Mouse (Mus musculus) central nervous system, embryonic 14 days (tissue): Measurements from ENCODE around the gene Gys1. TPM values are rescaled to one million over a fixed set of nuclear protein-coding genes. Genes with fewer than 3 reads are reported as not detected.

Source experiments
- polyA plus RNA-seq: library from polyadenylated mRNA; depleted of rRNA; stranded (reverse); fragments of >200 nt; gene quantifications from 2 replicates; pipeline ENCODE4 v1.2.3, GENCODE M21; 2012; rRNA removed

Gene Gys1
- 22.6 and 27.0 TPM in 2 replicates for polyA plus RNA-seq

DNA sequence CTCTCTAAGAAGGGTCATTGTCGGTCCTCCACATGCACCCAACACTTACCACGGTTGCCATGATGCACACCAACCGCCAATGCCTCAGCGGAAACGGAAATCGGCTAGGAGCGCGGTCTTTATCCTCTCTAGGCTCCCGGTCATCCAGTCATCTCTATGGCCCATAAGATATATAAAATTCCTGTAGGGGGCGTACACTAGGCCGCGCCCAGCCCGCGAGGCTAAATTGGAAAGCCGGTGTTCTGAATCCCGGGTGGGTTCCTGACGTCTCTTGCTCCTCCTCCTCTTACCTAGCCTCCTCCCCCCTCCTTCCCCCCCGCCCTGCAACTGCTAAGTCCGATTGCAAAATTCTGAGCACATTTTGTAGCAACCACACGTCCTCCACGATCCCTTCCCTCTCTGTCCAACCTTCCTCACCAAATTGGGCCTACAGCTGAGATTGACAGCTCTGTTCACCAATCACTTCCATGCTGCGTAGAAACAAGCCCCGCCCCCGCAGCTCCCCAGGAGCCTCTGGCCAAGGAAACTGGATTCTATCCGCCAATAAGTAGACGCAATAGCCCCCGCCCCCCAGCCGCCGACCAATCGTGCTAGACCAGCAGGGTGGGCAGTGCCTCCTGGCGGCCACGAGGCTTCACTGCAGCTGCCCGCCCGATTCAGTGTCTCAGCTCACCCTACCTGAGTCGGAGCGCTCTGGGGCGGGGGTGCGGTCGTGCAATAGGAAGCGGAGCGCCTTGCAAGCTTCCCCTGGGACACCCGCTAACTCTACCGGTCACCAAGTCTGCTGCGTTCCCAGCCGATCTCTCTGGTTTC is at the start of gene Gys1:
Gene Gys1, plus strand, starts transcription at position 642 of the 813 bp plus-strand sequence.

DNA sequence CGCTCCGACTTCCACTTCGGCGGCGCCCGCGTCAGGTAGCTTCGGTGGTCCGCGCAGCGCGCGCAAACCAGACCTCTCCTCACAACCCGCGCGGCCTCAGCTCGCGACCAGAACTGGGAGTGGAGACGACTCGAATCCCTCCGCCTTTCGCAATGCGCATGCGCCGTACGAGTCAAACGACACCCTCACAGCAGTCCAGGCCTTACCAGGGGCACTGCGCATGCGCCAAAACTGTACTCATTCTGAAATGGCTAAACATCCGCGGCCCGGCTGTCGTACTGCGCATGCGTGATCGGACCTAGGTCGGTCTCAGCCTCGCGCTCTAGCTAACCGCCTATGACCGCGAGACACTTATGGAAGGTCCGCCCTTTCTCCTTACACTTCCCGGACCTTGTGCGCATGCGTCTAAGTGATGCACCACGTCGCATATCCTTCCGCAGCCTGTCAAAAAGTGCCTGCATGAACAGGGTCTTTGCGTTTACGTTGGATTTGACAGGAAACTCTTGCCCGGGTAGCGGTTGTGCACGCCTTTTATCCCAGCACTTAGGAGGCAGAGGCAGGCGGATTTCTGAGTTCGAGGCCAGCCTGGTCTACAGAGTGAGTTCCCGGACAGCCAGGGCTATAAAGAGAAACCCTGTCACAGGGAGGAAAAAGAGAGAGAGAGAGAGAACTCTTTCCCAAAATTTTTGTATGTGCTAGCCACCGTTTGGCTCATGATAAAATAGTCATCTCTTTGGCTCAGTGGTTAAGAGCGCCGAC is 38.9 kb upstream of the Gys1 start, which contains the start of gene Snrnp70:
Gene Snrnp70, minus strand, starts transcription at position 165 of the 759 bp plus-strand sequence.

DNA sequence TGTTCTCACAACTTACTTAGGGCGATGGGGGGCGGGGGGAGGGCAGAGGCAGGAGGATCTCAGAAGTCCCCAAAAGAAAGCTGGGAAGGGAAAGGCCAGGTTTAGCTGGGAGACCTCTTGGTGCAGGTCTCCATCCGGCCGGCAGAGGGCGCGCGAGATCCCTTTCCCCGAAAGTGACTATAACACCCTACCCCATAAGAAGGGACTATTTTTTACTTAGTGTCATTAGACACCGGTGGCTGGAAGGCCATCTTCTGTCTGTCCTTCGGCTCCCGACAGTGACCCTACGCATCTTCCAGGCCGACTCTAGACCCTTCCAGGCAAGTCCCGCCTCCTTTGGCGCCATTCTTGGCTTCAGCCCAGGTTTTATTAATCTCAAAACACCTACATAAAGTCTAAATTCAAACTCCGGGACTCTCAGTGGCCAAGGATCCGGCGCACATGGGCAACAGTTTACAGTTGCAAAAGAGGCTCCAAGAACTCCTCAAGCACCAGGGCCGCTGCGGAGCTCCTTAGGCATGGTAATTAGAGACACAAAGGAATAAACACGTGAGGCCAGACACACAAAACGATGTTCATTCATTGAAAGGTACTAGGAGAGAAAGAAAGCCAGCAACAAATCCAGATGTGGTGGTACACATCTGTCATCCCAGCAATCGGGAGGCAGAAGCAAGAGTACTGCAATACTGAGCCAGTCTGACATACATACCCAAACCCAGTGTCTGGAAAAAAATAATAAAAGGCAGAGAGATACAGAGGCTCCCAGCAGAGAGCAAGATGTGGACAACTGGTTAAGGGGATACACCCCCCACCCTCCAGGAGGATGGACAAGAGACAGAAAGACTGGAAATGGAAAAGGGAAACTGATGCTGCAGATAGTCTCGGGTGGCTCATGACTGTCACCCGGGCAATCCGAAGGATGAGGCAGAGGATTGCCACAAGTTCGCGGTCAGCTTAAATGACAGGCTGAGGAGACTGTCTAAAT is 29.3 kb upstream of the Gys1 start, which contains the start of gene Kcna7:
Gene Kcna7, plus strand, starts transcription at position 563 of the 985 bp plus-strand sequence.

DNA sequence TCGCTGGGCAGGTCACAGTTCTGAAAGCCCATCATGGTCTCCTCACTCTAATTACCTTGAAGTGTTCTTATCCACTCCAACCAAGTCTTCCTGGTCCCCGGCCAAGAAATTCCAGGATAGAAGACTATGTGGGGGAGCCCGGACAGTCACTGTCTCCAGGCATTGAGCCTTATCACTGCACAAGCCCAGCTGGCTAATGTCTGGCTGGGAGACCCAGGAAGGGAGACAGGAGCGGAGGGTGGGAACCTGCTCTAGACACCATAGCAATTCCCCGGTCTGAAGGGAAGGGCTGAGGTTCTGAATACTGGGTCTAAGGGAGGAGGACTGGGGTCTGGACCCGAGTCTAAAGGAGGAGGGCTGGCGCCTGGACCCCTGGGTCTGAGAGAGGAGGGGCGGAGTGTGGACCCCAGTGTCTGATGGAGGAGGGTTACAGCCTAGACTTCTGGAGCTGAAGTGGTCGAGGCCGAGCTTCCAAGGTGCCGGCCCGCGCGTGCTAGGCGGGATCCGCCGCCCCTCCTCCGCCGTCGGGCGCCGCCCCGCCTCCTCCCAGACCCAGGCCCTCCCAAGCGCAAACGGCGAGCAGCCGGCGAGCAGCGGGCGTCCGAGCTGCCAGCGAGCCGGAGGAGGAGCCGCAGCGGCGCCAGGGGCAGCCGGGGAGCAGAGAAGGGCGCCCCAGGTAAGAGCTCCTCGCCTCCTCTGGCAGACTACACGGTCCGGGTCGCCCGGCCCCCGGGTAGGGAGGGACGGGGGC is 21.4 kb upstream of the Gys1 start, which contains the start of gene Ntf5:
Gene Ntf5, plus strand, starts transcription at position 583 of the 751 bp plus-strand sequence.

DNA sequence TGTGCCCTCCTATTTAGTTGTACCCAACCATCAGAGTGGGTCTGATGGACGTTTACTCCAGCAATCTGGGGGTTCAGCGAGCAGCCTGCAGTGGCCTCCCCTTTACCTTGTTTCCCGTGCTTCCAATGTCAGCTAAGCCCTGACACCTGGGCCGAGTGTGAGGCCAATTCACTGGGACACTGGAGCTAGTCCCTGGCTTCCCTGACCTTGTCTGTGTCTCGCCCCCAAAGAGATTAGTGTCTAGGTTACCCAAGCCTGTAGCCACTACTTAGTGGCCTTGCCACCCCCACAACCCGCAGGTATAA is 14.1 kb upstream of the Gys1 start, which contains the start of gene Lhb:
Gene Lhb, plus strand, starts transcription at position 206 of the 305 bp plus-strand sequence.

DNA sequence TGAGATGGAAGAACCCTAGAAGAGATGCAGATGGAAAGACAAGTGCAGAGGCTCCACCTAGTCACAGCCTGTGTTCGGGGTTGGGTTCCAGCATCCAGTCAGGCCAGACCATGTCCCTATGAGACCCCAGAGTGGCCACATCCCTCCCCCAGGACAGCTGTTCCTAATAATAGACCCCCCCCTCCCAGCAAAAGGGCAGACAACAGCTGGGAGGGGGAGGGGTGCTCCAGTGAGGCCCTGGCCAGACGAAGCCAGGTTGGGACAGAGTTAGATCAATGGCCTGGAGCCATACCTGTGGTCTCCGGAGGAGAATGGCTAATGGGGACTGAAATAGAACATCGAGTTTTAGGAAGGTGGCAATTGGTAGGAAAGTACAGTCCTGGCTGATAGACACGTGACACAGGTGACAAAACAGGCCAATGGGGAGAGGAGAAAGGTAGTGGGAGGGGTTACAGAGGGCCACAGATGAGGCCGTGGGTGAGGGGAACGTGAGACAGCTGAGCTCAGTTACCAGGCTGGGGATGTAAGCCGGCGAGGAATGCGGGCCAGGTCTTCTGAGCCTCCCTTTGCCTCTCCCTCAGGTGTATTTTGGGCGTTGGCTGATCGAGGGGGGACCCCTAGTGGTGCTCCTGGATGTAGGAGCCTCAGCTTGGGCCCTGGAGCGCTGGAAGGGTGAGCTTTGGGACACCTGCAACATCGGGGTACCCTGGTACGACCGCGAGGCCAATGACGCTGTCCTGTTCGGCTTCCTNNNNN is 3.1 kb downstream of the Gys1 start, which contains the start of gene Ruvbl2:
Gene Ruvbl2, minus strand, starts transcription at position 576 of the 756 bp plus-strand sequence.

DNA sequence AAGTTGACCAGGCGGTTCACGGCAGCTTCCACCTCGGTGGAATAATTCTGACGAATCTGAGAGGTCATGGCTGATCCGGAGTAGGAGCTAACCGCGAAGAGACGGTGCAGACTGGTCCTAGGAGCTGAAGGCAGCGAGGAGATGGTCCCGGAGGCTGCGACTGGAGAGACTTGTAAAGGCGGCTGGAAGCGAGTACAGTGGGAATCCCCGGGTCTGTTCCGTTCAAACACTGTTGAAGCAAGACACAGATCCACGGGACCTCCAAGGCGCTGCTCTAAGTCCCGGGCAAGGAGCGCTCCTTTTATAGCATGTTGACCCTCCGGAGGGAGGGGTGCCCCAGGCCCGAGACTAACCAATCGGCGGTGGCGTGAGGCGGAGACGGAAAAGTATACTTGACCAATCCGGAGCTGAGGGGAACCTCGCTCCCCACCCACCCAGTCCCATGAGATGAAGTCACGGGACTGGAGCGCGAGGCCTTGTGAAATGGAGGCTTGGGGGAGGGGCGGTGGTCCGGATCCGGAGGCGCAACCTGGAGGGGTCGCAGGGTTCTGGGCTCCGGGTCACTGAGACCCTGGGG is 25.0 kb downstream of the Gys1 start, which contains the start of gene Ftl1:
Gene Ftl1, minus strand, starts transcription at position 321 of the 577 bp plus-strand sequence.

DNA sequence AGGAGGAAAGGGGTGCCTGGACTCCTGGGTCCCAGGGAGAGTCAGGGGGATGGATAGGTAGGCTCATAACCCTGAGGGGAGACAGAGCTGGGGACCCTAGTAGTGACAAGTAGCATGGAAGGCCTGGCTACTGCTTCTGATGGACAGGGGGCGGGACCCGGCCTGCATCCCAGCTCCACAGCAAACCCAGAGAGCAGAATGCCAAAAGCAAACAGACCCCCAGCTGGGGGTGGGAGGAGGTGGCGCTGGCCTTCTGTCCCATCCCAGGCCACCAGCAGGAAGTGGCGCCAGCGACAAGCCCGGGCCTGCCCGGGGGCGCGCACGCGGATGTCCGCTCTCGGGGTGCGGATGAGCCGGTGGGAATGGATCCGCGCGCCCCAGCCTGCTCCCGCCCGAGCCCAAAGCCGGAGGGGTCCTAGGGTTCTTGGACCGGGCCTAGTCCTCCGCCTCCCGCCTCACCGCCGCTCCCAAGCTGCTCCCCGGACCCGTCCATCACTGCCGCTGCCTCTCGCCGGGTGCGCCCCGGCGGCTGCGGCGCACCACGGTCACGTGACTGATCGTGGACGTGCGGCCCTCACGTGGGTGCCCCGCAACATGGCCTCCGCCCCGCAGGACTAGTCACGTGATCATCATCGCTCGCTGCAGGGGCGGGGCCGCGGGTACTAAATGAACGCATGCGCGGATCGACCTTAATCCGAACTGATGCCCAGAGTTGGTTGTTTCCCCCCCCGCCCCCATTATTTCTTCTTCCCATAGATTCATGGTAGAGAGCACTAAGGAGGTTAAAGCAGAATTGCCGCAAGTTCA is 31.8 kb downstream of the Gys1 start, which contains the start of gene Bax:
Gene Bax, minus strand, starts transcription at position 616 of the 807 bp plus-strand sequence.

DNA sequence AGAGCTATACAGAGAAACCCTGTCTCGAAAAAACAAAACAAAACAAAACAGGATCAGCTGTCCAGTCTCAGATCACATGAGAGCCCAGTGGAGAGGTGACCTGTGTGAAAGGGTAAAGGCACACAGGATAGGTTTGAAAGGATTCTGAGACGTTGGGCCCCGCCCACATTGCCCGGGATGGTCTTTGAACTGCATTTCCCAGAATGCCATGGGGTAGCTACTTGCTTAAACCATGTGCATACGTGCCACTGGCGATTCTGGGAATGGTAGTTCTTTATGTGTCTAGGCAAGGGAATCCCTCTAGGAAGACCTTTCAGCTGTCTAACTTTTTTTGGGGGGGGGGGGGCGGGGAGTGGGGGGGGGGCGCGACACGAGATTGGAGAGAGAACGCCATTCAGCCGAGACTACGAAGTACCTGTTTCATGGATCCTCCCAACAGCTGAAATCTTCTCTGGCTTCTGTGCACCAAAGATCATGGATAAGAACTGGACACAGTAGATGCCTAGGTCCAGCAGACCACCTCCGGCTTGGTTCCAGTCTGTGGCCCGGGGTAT is 46.8 kb downstream of the Gys1 start, which contains the start of gene Tulp2:
Gene Tulp2, plus strand, starts transcription at position 504 of the 554 bp plus-strand sequence.

DNA sequence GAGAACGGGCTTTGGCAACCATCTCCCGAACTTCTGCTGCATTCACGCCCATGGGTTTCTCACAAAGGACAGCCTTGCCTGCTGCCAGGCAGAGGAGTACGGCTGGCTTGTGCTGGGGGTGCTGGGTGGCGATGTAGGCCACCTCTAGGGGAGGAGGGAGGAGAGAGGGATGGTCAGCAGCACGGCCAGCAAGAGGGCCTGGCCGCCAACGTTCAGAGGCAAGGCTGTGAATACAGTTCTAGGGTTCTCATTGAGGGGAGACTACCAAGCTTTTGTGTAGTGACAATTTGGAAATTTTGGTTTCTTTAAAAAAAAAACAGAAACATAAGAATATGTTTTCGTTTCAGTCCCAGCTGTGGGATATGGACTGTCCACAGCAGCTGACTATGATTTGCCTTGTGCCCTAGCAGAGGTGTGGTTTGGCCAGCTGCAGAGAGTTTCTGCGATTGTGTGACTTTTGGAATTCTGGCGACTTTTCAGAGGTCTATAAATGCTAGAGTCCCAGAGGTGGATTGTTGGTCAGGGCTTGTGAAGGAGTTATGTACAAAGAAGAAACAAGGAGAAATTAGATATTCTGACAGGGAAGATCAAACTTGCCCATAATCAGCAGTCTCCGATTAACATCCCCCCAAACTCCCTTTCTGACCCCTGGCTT is 52.2 kb downstream of the Gys1 start, which contains the start of gene Gm45808:
Gene Gm45808, minus strand, starts transcription at position 51 of the 655 bp plus-strand sequence.

DNA sequence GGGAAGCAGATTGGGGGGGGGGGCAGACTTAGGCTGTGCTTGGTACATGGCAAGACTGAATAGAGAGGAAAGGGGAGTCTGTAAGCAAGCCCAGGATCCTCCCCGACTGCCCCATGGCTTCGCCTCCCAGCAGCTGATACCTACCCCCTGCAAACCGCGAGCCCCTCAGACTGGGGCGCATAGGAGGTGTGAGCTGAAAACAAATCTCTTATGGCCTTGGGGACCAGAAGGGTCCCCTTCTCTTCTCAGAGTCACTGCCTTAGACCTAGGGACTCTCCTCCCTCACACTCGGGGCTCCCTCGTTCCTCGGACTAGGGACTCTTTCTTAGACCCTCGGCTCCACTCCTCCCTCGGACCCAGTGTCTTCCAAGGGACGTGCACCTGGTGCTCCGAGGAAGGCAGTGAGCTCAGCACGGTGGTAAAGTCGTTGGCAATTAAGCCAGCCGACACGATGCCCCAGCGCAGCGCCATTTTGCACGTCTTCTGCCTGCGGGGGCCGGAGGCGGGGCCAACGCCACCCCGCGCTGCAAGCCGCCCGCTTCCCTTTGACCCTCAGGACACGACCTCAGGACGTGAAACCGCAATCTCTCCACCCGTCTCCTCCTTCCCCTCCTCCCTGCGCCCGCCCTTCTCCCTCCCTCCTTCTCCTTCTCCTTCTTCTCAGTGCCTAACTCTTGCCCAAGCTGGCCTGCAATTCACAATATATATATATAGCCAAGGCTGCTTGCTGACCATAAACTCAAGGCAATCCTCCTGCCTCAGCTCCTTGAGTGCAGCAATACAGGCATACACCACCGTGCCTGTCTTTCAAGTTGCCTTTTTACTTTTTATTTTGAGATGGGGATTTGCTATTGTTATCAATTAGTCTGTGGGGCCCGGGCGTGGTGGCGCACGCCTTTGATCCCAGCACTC is 53.9 kb downstream of the Gys1 start, which contains the start of gene Dhdh:
Gene Dhdh, minus strand, starts transcription at position 513 of the 912 bp plus-strand sequence.

Other genes starting within 250 kb of the Gys1 start
- 0.88 and 1.1 TPM in 2 replicates for gene Ccdc155, start 230.0 kb upstream of the Gys1 start, polyA plus RNA-seq
- gene Dkkl1, start 222.7 kb upstream of the Gys1 start, polyA plus RNA-seq: 2.0 and 3.2 TPM in 2 replicates
- gene Tead2, start 219.1 kb upstream of the Gys1 start, polyA plus RNA-seq: 257 and 271 TPM in 2 replicates
- 1.6 and 1.8 TPM in 2 replicates for gene Cd37, start 195.7 kb upstream of the Gys1 start, polyA plus RNA-seq
- gene Slc6a16, start 193.8 kb upstream of the Gys1 start, polyA plus RNA-seq: 0.61 and 0.96 TPM in 2 replicates
- not detected in 2 replicates for gene Slc6a21, start 157.3 kb upstream of the Gys1 start, polyA plus RNA-seq
- 16.8 and 23.9 TPM in 2 replicates for gene Trpm4, start 101.1 kb upstream of the Gys1 start, polyA plus RNA-seq
- 1.1 and 3.8 TPM in 2 replicates for gene Hrc, start 99.6 kb upstream of the Gys1 start, polyA plus RNA-seq
- 44.2 and 45.9 TPM in 2 replicates for gene Ppfia3, start 67.8 kb upstream of the Gys1 start, polyA plus RNA-seq
- gene Lin7b, start 64.3 kb upstream of the Gys1 start, polyA plus RNA-seq: 14.4 and 15.8 TPM in 2 replicates
- 864 and 911 TPM in 2 replicates for gene Snrnp70, start 39.1 kb upstream of the Gys1 start, polyA plus RNA-seq
- not detected in 2 replicates for gene Kcna7, start 29.2 kb upstream of the Gys1 start, polyA plus RNA-seq
- gene Ntf5, start 21.1 kb upstream of the Gys1 start, polyA plus RNA-seq: 0.10 and 0.91 TPM in 2 replicates
- 1.1 and 1.3 TPM in 2 replicates for gene Lhb, start 14.0 kb upstream of the Gys1 start, polyA plus RNA-seq
- 139 and 159 TPM in 2 replicates for gene Ruvbl2, start 3.3 kb downstream of the Gys1 start, polyA plus RNA-seq
- gene Ftl1, start 25.0 kb downstream of the Gys1 start, polyA plus RNA-seq: 1,642 and 1,691 TPM in 2 replicates
- gene Bax, start 32.1 kb downstream of the Gys1 start, polyA plus RNA-seq: 196 and 200 TPM in 2 replicates
- gene Tulp2, start 47.0 kb downstream of the Gys1 start, polyA plus RNA-seq: 0.12 and 0.45 TPM in 2 replicates
- 0.16 TPM in 1 of 2 replicates, not detected in the other for gene Gm45808, start 52.0 kb downstream of the Gys1 start, polyA plus RNA-seq
- gene Dhdh, start 54.0 kb downstream of the Gys1 start, polyA plus RNA-seq: 2.2 and 2.7 TPM in 2 replicates
- 104 and 148 TPM in 2 replicates for gene Nucb1, start 75.6 kb downstream of the Gys1 start, polyA plus RNA-seq
- 15.9 and 19.8 TPM in 2 replicates for gene Ppp1r15a, start 91.4 kb downstream of the Gys1 start, polyA plus RNA-seq
- 3.1 and 9.6 TPM in 2 replicates for gene Plekha4, start 91.5 kb downstream of the Gys1 start, polyA plus RNA-seq
- 0.33 and 0.73 TPM in 2 replicates for gene Hsd17b14, start 120.0 kb downstream of the Gys1 start, polyA plus RNA-seq
- gene Bcat2, start 135.3 kb downstream of the Gys1 start, polyA plus RNA-seq: 31.0 and 38.8 TPM in 2 replicates
- gene Fgf21, start 180.6 kb downstream of the Gys1 start, polyA plus RNA-seq: 0.23 TPM in 1 of 2 replicates, not detected in the other
- 0.02 and 0.43 TPM in 2 replicates for gene Fut1, start 182.4 kb downstream of the Gys1 start, polyA plus RNA-seq
- 0.14 and 0.28 TPM in 2 replicates for gene Izumo1, start 187.0 kb downstream of the Gys1 start, polyA plus RNA-seq
- 12.3 and 14.3 TPM in 2 replicates for gene Rasip1, start 192.6 kb downstream of the Gys1 start, polyA plus RNA-seq
- gene Mamstr, start 205.1 kb downstream of the Gys1 start, polyA plus RNA-seq: 3.5 and 7.4 TPM in 2 replicates
- gene Fut2, start 231.6 kb downstream of the Gys1 start, polyA plus RNA-seq: 0.06 and 0.24 TPM in 2 replicates
- gene Ntn5, start 249.2 kb downstream of the Gys1 start, polyA plus RNA-seq: 2.0 and 3.1 TPM in 2 replicates